Mouse (Mus musculus) heart, embryonic 14.5 days (tissue): ENCODE measurements around the gene Aldh2. TPM values are rescaled to one million over a fixed set of nuclear protein-coding genes. Genes with fewer than 3 reads are reported as not detected.

Experiments used
- ATAC-seq: fragments of 200-750 bp; cut with Nextera tagmentation; 2 replicates; pipeline ENCODE4 v1.8.0; 2017; ENCODE audit warnings: low read depth, moderate TSS enrichment; ENCODE audit not compliant: insufficient number of reproducible peaks, insufficient read depth, low FRiP score
- H3K27ac ChIP-seq, 2 experiments: fragments of 200-500 bp in 1 of 2; fragments of 300-500 bp in 1 of 2; sonication (generic) in 1 of 2; replicated peaks in 1 of 2; 2 replicates each; pipeline ENCODE4 v1.5.1; 2012 to 2014; ENCODE audit warnings: low read depth in 2 of 2, low read length in 2 of 2, control low read depth in 1 of 2, mild to moderate bottlenecking in 1 of 2, mixed read lengths in 1 of 2; ENCODE audit not compliant: control insufficient read depth in 1 of 2, insufficient read depth in 1 of 2
- H3K27me3 ChIP-seq: fragments of 300-500 bp; sonication (generic); 2 replicates; pipeline ENCODE4 v1.6.1; 2014; ENCODE audit warnings: mild to moderate bottlenecking, low read length, control low read depth; ENCODE audit not compliant: control insufficient read depth, insufficient read depth
- H3K36me3 ChIP-seq: fragments of 300-500 bp; sonication (generic); 2 replicates; pipeline ENCODE4 v1.6.1; 2014; ENCODE audit warnings: mild to moderate bottlenecking, control low read depth, low read length, mixed read lengths; ENCODE audit not compliant: control insufficient read depth, insufficient read depth
- H3K4me1 ChIP-seq, 2 experiments: fragments of 200-500 bp in 1 of 2; fragments of 300-500 bp in 1 of 2; sonication (generic) in 1 of 2; 2 replicates each; pipeline ENCODE4 v1.6.1; 2012 to 2014; ENCODE audit warnings: low read length in 2 of 2, control low read depth in 1 of 2, mixed read lengths in 1 of 2; ENCODE audit not compliant: control insufficient read depth in 2 of 2, insufficient read depth in 2 of 2
- H3K4me2 ChIP-seq: fragments of 300-500 bp; sonication (generic); 2 replicates; pipeline ENCODE4 v1.6.1; 2014; ENCODE audit warnings: mild to moderate bottlenecking, low read length
- H3K4me3 ChIP-seq, 2 experiments: fragments of 200-500 bp in 1 of 2; fragments of 300-500 bp in 1 of 2; sonication (generic) in 1 of 2; 2 replicates each; pipeline ENCODE4 v1.5.1; 2012 to 2014; ENCODE audit warnings: low read length in 2 of 2, mild to moderate bottlenecking in 2 of 2, control low read depth in 1 of 2, low read depth in 1 of 2, moderate library complexity in 1 of 2; ENCODE audit not compliant: control insufficient read depth in 1 of 2, insufficient read depth in 1 of 2
- H3K9ac ChIP-seq: fragments of 300-500 bp; sonication (generic); 2 replicates; pipeline ENCODE4 v1.6.1; 2014; ENCODE audit warnings: mild to moderate bottlenecking, low read length
- H3K9me3 ChIP-seq: fragments of 300-500 bp; sonication (generic); 2 replicates; pipeline ENCODE4 v1.6.1; 2016; ENCODE audit warnings: low read length, control low read depth; ENCODE audit not compliant: control insufficient read depth
- WGBS: fragments of 180-500 bp; shearing (Covaris S2); extraction: QIAGEN DNeasy Blood & Tissue Kit; methylation state at CpG from one replicate; pipeline ENCODE4 v1.1.7; 2014; 5-methylcytosine and 5-hydroxymethylcytosine counted together
- polyA plus RNA-seq: library from polyadenylated mRNA; unstranded; fragments of >200 nt; fragmentation: Nextera tagmentation; extraction: Ambion mirVana; gene quantifications from 2 replicates; pipeline ENCODE4 v1.2.1, GENCODE M21; 2014

Gene Aldh2
- polyA plus RNA-seq, 1 experiment from 2014 or later, result 32.0 TPM

GRCm38 (mm10) chr5:121545793-121546529, 47.7 kb downstream of the Aldh2 start, which contains the start of gene Mapkapk5:
Mapkapk5 (minus strand) TSS chr5:121545905.
- Histone ChIP-seq H3K27ac (peak within 1 kb of the TSS; percentile 93 to 94), H3K27me3 (no peaks in the 10 kb centered on the region), H3K9ac (peak within 1 kb of the TSS; percentile 88), H3K9me3 (peaks cover 4% of the 10 kb centered on the region; the same call in 1 of the 2 replicates), H3K4me2 (peak within 1 kb of the TSS; percentile 92), H3K36me3 (no peaks in the 10 kb centered on the region), H3K4me1 (peaks cover 6 to 22% of the 10 kb centered on the region in 2 experiments), H3K4me3 (peak within 1 kb of the TSS; percentile 66 to 78)
- WGBS, result 1% methylated on average over 54 of the region's 55 CpGs
- ATAC-seq, result peak; percentile 95

- Histone ChIP-seq H3K36me3 (no peaks in the 10 kb centered on the region), H3K9ac (peak within 1 kb of the TSS; percentile 88), H3K4me2 (peak within 1 kb of the TSS; percentile 92), H3K4me1 (peaks cover 6 to 22% of the 10 kb centered on the region in 2 experiments), H3K27ac (peak within 1 kb of the TSS; percentile 93 to 94), H3K27me3 (no peaks in the 10 kb centered on the region), H3K9me3 (no peaks in the 10 kb centered on the region), H3K4me3 (peak within 1 kb of the TSS; percentile 66 to 78)
- 1% methylated on average over 51 of the region's 97 CpGs for WGBS
- ATAC-seq, result peak; percentile 73
Measured at GRCm38 (mm10) chr5:121544910-121545792, 48.5 kb downstream of the Aldh2 start, which contains the start of the genes Adam1a and Gm42878. Adam1a (minus strand) TSS chr5:121545482. Gm42878 (minus strand) TSS chr5:121545482.

GRCm38 (mm10) chr5:121543370-121543769, 50.3 kb downstream of the Aldh2 start:
- Histone ChIP-seq H3K4me1 (peaks cover 6 to 22% of the 10 kb centered on the region in 2 experiments), H3K27me3 (no peaks in the 10 kb centered on the region), H3K9me3 (no peaks in the 10 kb centered on the region), H3K4me3 (no peak overlapping the region), H3K9ac (no peak overlapping the region), H3K4me2 (no peak overlapping the region), H3K36me3 (peaks cover 15% of the 10 kb centered on the region), H3K27ac (no peak overlapping the region)
- 86% methylated on average over 3 of the region's 3 CpGs for WGBS
- ATAC-seq, result no peak

- 87% methylated on average over 7 of the region's 7 CpGs for WGBS
- no peak overlapping the region for H3K4me3 ChIP-seq
- H3K9me3 ChIP-seq, result no peaks in the 10 kb centered on the region
Measured at GRCm38 (mm10) chr5:121541235-121541634, 52.4 kb downstream of the Aldh2 start.

GRCm38 (mm10) chr5:121540066-121540465, 53.6 kb downstream of the Aldh2 start:
- Histone ChIP-seq H3K36me3 (peaks cover 39% of the 10 kb centered on the region), H3K4me3 (no peak overlapping the region), H3K9me3 (no peaks in the 10 kb centered on the region), H3K9ac (no peak overlapping the region), H3K4me2 (no peak overlapping the region), H3K27me3 (no peaks in the 10 kb centered on the region), H3K4me1 (peaks cover 9 to 23% of the 10 kb centered on the region in 2 experiments), H3K27ac (no peak overlapping the region)
- 92% methylated on average over 5 of the region's 5 CpGs for WGBS
- ATAC-seq, result no peak

More at GRCm38 (mm10) chr5:121541235-121541634, 52.4 kb downstream of the Aldh2 start:
- Histone ChIP-seq H3K4me2 (no peak overlapping the region), H3K9ac (no peak overlapping the region), H3K27me3 (no peaks in the 10 kb centered on the region), H3K36me3 (peaks cover 28% of the 10 kb centered on the region), H3K4me1 (peaks cover 9 to 23% of the 10 kb centered on the region in 2 experiments), H3K27ac (no peak overlapping the region)
- no peak for ATAC-seq

- Histone ChIP-seq H3K27me3 (no peaks in the 10 kb centered on the region), H3K4me2 (no peak overlapping the region), H3K4me1 (0 out of 4 replicates have a peak, but pooled peaks cover 3 to 8% of the 10 kb centered on the region in 2 experiments), H3K4me3 (no peak overlapping the region), H3K36me3 (peaks cover 60% of the 10 kb centered on the region), H3K27ac (0 out of 4 replicates have a peak overlapping the region, but pooled peaks of 1 of the 2 experiments have one; percentile 39), H3K9ac (no peak overlapping the region), H3K9me3 (no peaks in the 10 kb centered on the region)
- ATAC-seq, result no peak
- 62% methylated on average over 2 of the region's 2 CpGs for whole genome bisulfite sequencing
Measured at GRCm38 (mm10) chr5:121537588-121537987, 56.0 kb downstream of the Aldh2 start.

GRCm38 (mm10) chr5:121536921-121537555, 56.6 kb downstream of the Aldh2 start:
- no peak overlapping the region for H3K4me3 ChIP-seq
- ATAC-seq, result no peak
- H3K9ac ChIP-seq, result no peak overlapping the region
- no peaks in the 10 kb centered on the region for H3K27me3 ChIP-seq
- H3K27ac ChIP-seq, result 0 out of 4 replicates have a peak overlapping the region, but pooled peaks of 1 of the 2 experiments have one; percentile 39
- 60% methylated on average over 7 of the region's 7 CpGs for WGBS
- peaks cover 66% of the 10 kb centered on the region for H3K36me3 ChIP-seq
- no peaks in the 10 kb centered on the region for H3K9me3 ChIP-seq
- H3K4me2 ChIP-seq, result no peak overlapping the region
- 0 out of 4 replicates have a peak, but pooled peaks cover 3 to 5% of the 10 kb centered on the region in 2 experiments for H3K4me1 ChIP-seq
